Mouse (Mus musculus) MEL-GATA-1-ER (cell line): Measurements from ENCODE around the gene Dido1.
"Not testable (repeated sequence)": the region's sequence is repeated elsewhere in the genome, so short reads cannot be mapped to it uniquely, and the experiment has no call there.

ENCODE experiments used
- DNase-seq: peaks from one replicate; pipeline ENCODE4 v3.0.0-alpha.2; 2012; ENCODE audit warnings: low read depth; ENCODE audit errors: extremely low read depth

Gene Dido1

GRCm38 (mm10) chr2:180724585-180725413 lies 15.0 kb upstream of the Dido1 start, which contains the start of gene Slc17a9:
Slc17a9 (plus strand) TSS chr2:180725263.
- DNase-seq: no peak

GRCm38 (mm10) chr2:180723865-180724264 lies 14.1 kb upstream of the Dido1 start:
- DNase-seq: no peak

- DNase-seq: not testable (repeated sequence)
These were observed 12.9 kb upstream of the Dido1 start for GRCm38 (mm10) chr2:180722748-180723147.

GRCm38 (mm10) chr2:180712037-180712689 lies 2.4 kb upstream of the Dido1 start:
- peak; percentile 88 for DNase-seq

GRCm38 (mm10) chr2:180711527-180711926 lies 1.7 kb upstream of the Dido1 start:
- no peak for DNase-seq

- DNase-seq: no peak
These were observed 717 bp upstream of the Dido1 start for GRCm38 (mm10) chr2:180710276-180711155.

- DNase-seq: no peak
These were observed 526 bp downstream of the Dido1 start for GRCm38 (mm10) chr2:180709023-180709922.

- no peak for DNase-seq
These were observed 3.8 kb downstream of the Dido1 start for GRCm38 (mm10) chr2:180705975-180706374.

GRCm38 (mm10) chr2:180705066-180705465 lies 4.7 kb downstream of the Dido1 start:
- no peak for DNase-seq

GRCm38 (mm10) chr2:180704591-180704990 lies 5.2 kb downstream of the Dido1 start:
- DNase-seq: no peak

GRCm38 (mm10) chr2:180703645-180704359 lies 6.0 kb downstream of the Dido1 start:
- peak; percentile 82 for DNase-seq

- DNase-seq: no peak
These were observed 6.6 kb downstream of the Dido1 start for GRCm38 (mm10) chr2:180703175-180703574.

- DNase-seq: no peak
These were observed 7.1 kb downstream of the Dido1 start for GRCm38 (mm10) chr2:180702701-180703149.

GRCm38 (mm10) chr2:180701767-180702621 lies 7.8 kb downstream of the Dido1 start:
- no peak for DNase-seq

- DNase-seq: no peak
These were observed 8.6 kb downstream of the Dido1 start for GRCm38 (mm10) chr2:180701053-180701766.

- no peak for DNase-seq
These were observed 9.3 kb downstream of the Dido1 start for GRCm38 (mm10) chr2:180700457-180700856.

GRCm38 (mm10) chr2:180695176-180695575 lies 14.6 kb downstream of the Dido1 start:
- DNase-seq: no peak

GRCm38 (mm10) chr2:180692630-180693029 lies 17.2 kb downstream of the Dido1 start:
- peak; percentile 94 for DNase-seq
